Mouse (Mus musculus): ENCODE results near the gene Prkca.

Prkca gene

DNA sequence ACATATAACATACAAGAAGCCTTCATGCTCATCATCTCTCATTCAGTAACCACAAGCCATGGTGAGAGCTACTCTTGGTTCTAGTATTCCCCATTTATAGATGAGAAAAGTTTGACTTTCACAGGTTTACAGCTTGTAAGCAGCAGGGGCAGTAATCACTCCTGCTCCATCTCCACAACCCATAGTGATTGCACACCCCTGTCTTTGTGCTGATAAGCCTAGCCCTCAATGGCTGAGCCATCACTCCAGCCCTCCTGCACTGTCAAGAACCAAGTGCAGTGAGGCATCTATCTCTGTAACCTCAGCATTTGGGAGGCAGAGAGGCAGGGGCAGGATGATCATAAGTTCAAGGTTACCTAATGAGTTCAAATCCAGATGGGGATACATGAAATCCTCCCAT, 48.4 kb downstream of the Prkca start:
- no peak for DNase-seq (ENCODE audit: low read depth)

DNA sequence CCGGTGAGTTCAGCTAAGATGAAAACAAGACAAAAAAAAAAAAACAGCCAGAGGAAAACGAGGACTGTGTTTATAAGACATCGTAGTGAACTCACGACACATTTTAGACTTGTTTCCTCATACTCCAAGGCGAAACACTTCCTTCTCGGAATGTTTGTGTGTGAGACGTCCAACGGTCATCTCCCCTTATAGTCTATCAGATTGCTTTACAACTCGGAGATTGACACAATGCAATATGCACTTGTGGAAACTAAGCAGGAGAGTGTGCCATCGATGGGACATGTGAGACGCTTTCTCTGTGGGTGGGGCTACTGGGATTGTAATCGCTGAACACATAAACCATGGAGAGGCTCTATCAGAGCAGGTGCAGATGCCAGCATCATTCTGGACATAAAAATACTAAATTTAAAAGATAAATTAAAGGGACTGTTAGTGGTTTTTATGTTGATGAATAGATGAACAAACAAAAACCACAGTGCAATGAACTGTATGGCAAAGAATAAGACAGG, 49.4 kb downstream of the Prkca start:
- DNase-seq (ENCODE audit: low read depth) = no peak

DNA sequence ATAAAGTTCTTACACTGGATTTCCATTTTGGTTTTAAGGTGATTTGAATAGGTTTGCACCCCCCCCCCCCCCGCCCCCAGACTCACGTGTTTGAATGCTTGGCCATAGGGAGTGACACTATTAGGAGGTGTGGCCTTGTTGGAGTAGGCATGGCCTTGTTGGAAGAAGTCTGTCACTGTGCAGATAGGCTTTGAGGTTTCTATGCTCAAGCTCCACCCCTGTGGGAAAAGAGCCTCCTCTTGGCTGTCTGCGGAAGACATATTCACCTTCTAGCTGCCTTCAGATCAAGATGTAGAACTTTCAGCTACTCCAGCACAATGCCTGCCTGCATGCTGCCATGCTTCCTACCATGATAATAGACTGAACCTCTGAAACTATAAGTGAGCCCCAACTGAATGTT, 49.9 kb downstream of the Prkca start:
- DNase-seq (ENCODE audit: low read depth) = no peak

DNA sequence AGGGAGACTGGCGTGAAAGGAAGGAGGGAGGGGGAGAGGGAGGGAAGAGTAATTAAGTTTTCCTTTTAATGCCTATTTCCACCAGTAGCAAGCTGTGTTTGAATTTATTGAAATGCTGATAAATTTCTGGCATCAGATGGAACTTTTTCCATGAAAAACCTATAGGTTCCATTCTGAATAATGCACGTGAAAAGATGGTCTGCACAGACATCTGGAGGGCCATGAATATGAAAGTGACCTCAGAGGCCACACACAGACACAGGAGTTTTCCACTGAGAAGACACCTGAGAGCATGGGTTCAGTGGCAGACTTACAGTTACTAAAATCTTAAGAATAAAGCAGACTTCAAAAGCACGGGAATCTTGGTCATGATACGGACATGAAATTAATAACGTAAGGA, 54.5 kb downstream of the Prkca start:
- DNase-seq (ENCODE audit: low read depth) = no peak

DNA sequence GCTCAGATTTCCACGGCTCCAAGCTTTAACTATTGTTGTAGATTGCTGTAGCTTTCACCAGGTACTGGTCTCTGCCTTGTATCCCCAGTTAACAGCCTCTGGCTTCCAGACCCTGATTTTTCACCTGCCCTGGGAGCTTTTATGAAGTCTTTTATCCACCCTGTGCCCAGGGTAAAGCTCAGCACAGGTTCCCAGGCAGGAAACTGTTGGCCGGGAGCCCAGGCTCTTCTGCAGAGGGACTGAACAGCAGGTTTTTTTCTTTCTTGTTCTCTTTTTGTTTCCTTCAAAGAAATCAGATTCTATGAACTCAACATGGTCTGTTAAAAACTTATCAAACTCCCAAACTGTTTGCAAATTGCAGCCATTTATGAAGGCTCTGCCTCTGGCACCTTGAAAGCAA, 56.4 kb downstream of the Prkca start:
- no peak for DNase-seq (ENCODE audit: low read depth)

DNA sequence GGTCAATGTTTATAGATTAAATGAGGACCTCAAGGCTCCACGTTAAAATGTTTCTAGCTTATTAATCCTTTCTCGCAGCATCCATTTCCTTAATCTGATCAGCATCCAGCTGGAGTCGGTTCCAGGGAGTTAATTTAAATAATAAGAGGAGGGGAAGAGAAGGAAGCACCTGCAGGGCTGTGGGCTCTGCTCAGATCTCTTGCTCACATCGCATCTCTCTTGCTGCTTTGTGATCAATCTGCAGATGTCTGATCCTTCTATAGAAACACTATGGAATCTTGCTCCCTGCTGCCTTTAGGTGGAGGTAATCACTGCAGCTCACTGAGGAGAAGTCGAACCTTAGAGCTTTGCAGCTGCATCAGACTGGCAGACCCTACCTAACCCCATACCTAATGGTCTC, 58.7 kb downstream of the Prkca start:
- DNase-seq (ENCODE audit: low read depth) = no peak

DNA sequence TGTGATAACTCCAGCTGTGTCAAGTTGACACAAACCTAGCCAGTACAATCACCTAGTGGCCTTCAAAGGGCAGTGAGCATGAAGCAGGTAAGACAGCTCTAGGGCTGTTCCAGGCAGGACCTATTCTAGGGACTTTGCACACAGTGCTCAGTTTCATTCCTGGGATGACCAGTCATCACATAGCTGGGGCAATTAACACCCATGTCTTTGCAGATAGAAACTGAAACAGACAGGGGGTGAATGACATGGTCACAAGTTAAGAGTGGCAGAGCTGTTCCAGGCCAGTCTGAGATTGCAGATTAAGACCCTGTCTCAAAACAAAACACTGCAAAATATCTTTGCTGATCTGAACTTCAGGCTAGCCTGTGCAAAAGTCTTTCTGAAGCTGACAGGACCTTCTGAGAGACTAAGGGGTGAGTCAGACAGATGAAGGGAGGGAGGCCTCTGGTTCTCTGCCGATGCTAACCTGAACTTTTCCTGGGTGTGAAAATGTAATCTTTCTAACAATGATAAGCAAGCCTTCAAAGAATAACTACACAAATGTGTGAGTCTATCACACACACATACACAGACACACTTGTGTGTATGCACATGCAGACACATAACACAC, 60.8 kb downstream of the Prkca start:
- no peak for DNase-seq (ENCODE audit: low read depth)

DNA sequence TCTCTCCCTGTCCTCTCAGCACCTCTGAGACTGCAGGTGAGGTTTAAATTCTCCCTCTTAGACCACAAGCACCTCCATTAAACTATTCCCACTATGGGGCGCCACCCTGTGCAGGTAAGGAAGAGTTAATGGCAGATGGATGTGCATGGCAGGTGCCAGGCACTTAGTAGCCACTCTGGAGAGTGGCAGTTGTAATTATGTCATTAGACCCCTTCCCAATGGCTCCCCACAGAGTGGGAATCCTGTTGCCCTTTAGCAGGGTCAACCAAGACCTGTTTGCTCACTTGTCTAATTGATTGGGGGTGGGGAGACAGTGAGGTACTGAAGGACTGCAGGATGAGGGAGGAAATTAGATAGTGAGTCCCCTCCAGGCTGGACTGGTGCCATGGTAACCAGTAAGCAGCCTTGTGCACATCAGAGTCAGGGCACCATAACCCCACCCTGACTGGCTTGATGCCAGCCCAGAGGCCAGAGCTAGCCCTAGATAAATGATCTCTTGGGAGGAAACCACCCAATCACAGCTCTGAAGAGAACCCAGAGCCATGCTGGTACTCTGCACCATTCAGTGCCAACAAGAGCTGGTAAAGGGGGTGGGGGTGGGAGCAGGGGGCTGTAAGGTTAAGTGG, 63.9 kb downstream of the Prkca start:
- DNase-seq (ENCODE audit: low read depth) = peak; percentile 58

DNA sequence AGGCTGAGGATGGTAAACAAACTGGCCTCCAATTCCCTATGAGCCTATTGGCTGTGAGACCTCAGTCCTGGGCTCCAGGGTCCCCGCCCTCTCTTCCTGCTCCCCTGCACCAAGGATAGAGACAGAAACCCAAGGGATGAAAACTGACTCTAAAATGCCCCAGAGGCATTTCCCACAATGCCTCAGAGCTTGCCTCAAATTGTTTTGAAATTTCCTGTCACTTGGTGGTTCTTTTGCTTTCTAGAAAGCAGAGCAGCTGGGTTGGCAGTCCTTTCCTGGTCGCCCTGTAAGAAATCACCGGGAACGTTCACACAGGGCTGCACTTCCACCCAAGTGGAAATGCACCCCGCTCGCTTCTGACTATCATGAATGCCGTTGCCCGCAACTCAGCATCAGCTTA, 66.6 kb downstream of the Prkca start:
- DNase-seq (ENCODE audit: low read depth) = peak; percentile 47

DNA sequence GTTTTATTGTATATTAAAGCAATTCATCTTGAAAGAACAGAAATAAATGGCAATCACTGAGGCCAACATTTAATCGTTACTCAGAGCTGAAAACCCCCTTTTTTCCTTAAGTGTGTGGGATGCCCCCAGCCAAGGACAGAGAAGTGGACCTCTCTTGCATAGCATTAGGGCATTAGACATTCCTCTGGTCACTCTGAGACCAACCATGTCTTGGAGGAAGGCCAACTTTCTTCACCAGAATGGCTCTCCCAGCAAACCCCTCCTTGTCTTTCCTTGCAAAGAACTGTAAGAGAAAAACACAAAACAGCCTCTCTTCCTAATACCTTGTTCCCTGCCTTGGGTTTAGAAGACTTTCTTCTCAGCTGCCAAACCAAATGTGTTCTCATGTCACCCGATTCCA, 67.6 kb downstream of the Prkca start:
- no peak for DNase-seq (ENCODE audit: low read depth)

DNA sequence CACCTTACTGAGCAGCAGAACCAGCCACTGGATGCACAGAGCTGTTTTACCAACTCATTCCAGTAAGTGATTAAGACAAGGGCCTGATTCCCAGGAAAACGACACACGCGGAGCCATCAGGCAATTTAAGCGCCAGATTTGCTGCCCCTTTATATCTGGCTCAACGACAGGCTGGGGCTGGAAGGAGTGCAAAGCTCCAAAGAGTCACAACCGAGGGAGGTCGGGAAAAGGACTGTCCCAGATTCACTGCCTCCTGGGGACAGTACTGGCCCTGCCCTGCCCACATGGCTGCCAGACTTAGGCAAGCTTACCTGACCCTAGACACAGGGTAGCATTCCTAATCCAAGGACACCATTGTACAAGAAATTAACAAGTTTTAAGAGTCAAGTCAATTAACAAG, 69.7 kb downstream of the Prkca start:
- no peak for DNase-seq (ENCODE audit: low read depth)

DNA sequence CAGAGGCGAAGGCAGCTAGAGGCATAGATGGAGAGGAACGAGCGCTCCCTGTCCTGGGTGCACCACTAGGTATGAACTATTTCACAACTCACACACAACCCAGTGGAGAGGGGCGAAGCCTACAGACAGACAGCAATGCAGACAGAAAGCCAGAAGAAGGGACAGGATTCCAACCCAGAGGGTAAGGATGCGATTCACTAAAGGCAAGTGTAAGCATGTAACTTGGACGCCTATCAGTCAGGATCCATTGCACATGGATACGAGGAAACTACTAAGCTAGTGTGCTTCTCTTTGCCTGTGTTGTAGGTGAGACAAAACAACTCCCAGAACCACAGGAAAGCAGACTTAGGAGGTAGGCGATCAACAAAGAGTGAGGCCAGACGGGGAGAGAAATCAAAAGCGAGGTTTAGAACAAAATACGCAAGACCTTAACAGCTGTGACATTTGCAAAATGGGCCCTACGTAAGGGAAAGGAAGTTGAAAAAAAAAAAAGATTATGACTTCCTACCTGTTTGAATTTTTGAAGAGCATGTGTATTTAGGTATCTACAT, 70.2 kb downstream of the Prkca start:
- no peak for DNase-seq (ENCODE audit: low read depth)

DNA sequence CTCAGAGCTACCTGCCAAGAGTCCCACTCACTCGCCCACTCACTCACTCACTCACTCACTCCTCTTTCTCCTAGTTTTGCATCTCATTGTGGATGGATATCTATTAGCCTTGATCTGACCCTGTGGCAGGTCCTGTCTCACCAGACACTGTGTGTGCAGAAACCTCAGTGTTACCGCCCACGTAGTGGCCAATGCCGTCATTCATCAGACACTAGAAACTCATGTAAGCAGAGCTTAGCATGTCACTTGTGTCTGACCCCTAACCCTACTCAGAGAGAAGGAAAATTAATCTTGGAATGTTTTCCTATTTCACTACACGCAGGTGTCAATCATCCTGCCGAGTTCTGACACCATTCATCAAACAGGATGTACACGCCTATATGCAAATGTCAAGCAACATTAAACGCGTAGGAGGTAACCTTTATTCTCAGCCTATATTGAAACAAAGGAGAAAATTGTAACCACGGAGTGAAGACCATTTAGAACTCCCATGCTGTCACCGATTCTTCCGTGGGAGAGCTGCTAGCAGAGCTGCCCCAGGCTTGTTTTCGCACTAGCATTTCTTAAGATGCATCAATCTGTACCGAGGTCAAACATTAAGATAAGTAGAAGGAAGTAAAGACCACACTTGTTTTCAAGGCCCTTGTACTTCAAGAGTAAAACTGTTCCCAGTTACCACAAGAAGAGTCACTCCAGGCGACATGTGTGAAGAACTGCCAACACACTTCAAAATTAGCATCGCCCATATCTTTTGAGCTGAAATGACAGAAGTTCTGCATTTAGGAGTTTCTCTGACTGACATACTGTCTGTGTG, 70.9 kb downstream of the Prkca start:
- no peak for DNase-seq (ENCODE audit: low read depth)

DNA sequence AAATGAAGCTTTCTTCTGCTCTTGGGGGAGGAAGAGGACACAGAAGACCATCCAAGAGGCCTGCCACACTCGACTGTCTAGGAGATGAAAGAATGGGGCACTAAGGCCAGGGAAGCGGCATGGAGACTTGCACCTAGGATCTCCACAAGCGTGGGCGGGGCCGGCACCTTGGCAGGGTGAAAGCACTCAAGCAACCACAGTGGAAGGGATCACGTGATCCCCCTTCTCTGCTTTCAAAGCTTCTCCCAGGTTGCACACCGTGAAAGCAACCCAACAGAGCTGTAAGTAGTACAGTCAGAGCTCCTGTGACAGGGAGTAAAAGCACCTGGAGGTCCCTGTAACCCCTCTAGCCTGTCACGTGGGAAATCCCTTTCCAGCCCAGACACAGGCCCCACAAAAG, 72.4 kb downstream of the Prkca start:
- no peak for DNase-seq (ENCODE audit: low read depth)

DNA sequence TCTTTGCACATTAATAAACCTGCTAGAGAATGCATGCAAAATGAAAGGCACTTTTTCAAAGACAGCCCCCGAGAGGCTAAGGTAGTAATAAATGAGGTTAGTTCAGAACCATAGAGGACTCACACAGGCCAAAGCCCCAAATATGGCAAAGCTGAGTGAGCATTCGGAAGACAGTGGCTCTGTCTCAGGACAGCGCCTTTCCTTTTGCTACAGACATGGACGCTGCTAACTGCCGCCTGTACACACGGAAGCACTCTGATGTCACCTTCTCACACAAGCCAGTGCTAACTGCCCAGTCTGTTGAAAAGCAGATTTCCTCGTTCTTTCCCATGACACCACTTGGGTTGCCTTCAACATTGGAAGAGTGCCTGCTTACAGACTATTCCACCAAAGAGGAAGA, 74.2 kb downstream of the Prkca start:
- DNase-seq (ENCODE audit: low read depth) = no peak

DNA sequence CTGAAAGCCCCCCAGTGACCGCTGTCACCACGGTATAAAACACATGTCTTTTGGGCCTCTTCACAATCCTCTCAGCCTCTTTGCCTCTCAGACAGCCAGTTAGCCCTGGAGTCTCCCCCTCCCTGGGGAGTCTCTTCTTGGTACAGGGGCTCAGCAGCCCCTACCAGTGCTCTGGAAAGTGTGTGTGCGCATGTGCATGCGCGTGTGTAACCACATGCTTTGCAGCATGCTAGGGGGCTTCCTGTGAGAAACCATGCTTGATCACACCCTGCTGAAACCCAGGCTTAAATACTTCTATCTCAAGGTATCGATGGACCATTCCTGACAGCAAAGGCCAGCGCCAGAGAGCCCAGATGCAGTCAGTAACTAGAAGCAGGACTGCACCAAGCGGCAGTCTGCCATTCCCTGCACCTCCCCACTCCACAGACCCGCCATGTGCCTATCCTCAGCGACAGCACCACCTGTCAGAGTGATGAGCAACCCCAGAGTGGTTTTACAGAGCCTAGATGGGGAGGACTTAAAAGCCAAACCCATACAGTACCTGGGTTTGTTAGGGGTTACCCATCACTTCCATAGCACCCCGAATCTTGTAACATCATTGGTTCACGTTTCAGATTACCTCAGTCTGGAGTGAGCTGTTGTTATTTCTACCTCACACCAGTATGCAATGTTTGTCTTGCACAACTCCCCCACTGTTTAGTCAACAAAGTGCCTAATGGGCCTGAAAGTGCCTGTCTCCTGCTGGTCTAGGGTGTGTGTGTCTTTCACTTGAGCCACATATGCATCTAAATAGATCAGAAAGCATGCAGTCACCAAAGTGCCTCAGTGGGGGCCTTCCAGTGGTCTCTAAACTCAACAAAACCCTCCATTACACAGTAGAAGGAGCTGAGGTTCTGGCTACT, 75.1 kb downstream of the Prkca start:
- DNase-seq (ENCODE audit: low read depth) = no peak

DNA sequence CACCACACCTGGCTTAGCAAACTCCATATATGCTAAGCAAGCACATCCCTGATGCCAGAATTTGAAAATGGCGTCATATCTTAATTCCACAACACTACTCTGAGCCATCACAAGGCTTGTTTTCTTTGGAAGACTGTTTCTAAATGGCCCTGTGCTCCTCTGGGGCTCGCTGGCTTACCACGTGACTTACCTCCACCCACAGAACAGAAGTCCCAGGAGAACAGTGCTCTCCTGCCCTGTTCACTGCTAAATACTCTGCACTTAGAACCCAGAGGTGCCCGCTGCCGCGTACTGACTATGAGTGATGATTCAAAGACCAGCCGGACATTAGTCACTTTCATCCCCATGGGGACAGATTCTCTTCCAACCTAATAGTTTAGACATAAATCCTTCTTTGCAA, 75.9 kb downstream of the Prkca start:
- DNase-seq (ENCODE audit: low read depth) = no peak

DNA sequence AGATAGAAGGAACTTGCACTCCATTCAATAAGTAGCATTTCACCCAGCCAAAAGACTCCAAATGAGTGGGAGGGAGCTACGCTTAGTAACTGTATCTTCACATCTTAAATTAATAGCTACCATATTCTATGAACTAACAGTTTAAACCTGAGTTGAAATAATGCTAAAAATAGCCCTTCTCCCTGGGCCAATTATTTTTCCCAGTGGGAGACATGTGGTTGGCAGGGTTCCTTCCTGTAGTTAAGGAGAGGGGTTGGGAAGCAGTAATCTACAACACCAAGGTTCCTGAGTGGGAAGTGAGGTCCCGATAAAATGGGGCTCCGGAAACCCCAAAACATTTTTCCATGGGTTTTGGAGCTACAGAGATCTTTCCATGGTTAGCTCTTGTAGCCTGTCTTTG, 76.7 kb downstream of the Prkca start:
- DNase-seq (ENCODE audit: low read depth) = no peak

DNA sequence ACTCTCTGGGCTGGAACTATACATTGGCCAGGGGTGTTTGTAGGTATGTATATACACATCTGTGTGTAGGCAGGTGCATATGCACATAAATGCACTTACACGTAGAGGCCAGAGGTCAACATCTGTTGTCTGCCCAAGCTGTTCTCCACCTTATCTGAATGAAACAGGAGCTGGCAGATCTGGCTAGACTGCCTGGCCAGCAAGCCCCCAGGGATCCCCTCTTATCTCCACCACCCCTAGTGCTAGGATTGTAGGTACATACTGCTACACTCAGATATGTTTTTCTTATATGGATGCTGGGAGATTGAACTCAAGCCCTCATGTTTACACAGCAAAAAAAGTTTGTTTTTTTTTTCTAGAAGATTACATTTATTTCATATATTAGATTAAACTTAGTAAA, 79.9 kb downstream of the Prkca start:
- DNase-seq (ENCODE audit: low read depth) = no peak

DNA sequence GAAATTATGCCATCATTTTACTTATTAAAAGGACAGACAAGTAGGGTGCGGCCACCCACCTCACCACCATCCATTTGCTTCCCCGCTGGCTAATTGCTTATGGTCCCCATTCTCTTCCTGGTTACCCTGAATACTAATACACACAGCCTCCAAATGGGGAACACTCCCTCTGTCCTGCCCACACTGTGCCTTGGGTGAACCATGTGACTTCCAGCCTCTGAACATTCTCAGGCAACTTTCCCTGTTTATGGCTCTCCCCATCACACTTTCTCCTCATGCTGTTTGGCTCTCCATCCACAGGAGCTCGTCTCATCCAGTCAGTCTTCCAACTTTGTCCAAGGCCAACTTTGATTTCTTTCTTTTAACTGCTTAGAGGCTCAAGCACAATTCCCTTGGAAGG, 80.3 kb downstream of the Prkca start:
- DNase-seq (ENCODE audit: low read depth) = no peak

DNA sequence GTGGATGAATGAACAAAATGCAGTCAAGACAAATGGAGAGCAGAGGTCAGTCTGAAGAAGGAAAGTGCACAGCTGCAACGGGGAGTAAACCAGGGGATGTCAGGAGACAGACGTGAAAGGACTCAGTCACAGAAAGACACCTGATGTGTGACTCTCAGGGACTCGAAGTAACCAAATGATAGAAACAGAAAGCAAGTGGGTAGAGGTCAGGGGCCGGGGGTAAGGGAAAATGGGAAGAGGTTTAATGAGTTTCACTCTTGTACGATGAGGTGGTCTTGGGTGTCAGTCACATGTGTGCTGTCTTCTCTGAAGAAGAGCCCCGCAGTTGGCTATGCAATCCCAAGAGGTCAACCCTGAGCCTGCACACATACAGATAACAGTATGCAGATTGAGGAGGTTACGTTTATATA, 82.0 kb downstream of the Prkca start:
- DNase-seq (ENCODE audit: low read depth) = no peak

Measured in 416B (cell line).